Mouse (Mus musculus) midbrain, embryonic 12.5 days (tissue): ENCODE results near the gene Hmg20a. TPM values are rescaled to one million over a fixed set of nuclear protein-coding genes. Genes with fewer than 3 reads are reported as not detected.

Experiments
- polyA plus RNA-seq: library from polyadenylated mRNA; unstranded; fragments of >200 nt; fragmentation: Nextera tagmentation; extraction: Ambion mirVana; gene quantifications from 2 replicates; pipeline ENCODE4 v1.2.1, GENCODE M21; 2016

The Hmg20a gene
- polyA plus RNA-seq, 1 experiment from 2014 or later: 85.8 TPM

Other genes starting within 250 kb of the Hmg20a start
- gene Peak1, start 542 bp upstream of the Hmg20a start, polyA plus RNA-seq: 3.9 and 5.0 TPM in 2 replicates